Mouse (Mus musculus): ENCODE data around the gene Ttc21a. TPM values are rescaled to one million over a fixed set of nuclear protein-coding genes. Genes with fewer than 3 reads are reported as not detected.

The Ttc21a gene
- total RNA-seq (2023), result not detected

DNA sequence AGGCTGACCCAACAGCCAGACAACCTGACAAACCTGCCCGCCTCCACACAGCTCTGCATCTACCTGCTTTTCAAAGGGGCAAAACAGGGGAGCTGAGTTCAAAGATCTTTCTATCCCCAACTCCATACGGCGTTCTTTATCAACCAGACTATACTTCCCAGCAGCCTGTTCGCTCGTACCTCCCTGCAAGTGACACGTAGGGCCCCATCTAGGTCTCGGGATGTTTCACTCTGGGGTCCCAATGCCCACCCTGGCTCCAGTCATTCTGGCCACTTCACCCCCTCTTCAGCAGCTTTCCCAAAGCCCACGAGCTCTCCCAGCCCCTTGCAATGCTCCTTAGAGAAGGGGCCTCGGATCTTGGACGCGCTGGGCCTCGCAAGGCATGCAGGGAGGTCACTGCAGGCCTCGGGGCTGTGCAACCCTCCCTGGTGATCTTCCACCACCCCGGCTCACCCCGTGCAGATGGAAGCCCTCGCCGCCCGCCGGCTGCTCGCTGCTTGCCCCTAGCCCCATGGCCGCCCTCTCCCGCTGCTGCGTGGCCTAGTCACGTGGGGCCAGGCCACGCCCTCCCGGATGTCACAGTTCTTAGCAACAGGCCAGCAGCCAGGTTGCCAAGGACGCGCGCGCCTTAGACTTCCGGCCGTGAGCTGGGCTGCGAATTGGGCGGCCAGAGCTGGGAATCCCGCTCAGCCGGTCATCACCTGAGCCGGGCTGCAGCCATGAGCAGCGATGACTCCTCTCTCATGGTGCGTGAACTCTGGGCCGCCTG, at the start of gene Ttc21a, which contains the start of gene Gorasp1:
Gene Ttc21a (plus strand): TSS at position 602 of the 769 bp plus-strand sequence.
Gene Gorasp1 (minus strand): TSS at position 561 of the 769 bp plus-strand sequence.

DNA sequence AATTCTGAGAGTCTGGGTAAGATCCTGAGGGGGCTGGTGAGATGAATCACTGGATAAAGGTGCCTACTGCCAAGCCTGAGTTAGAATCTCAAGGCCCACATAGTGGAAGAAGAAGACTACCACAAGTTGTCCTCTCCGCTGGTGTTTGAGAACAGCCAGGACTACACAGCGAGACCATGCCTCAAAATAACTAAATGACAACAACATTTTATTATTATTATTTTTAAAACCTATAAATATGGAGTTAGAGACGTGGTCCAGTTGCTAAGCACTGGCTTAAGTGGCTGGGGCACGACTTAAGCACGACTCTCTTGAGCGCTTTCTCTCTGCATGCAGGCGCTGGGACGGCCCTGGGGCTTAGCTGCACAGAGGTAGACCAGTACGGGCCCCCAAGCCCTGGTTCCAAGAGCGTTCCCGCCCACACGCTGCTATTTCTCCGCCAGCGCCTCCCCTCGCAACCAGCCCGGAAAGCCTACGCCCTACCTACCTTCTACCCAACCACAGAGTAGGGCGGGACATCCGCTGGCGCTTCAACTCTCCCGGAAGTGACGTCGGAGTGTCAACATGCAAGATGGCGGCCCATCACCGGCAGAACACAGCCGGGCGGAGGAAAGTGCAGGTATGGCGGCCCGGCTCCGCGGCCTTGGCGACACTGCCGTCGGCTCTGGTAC, 42.9 kb upstream of the Ttc21a start, which contains the start of gene Wdr48:
Gene Wdr48 (plus strand): TSS at position 540 of the 671 bp plus-strand sequence.

DNA sequence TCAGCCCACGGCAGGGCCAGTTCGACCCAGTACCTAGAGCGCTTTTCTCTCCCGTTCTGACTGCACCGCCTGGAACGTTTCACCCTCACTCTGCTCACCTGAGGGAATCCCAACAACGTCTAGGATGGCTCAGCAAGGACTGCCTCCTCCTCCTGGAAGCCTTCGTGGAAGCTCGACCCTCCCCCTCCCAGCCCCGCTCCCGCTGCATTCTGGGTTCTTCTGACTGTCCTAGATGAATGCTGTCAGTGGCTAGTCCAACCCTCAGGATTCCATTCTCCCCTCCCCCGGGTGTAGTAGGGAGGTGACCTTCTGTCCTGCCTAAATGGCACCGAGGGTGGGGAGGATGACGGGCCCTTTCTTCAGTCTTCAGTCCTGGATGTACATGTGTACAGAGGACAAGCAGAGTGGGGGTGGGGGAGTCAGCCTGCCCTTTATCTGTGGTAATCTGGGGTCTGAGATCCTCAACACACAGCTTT, 47.2 kb downstream of the Ttc21a start, which contains the start of gene Csrnp1:
Gene Csrnp1 (minus strand): TSS at position 123 of the 476 bp plus-strand sequence.

Other genes starting within 250 kb of the Ttc21a start
- gene Scn10a, start 218.3 kb upstream of the Ttc21a start, total RNA-seq (2023), result not detected
- gene Scn11a, start 112.2 kb upstream of the Ttc21a start, total RNA-seq (2023), result not detected
- gene Wdr48, start 42.7 kb upstream of the Ttc21a start, total RNA-seq (2023), result 68.6 TPM
- 2.7 TPM for gene Gorasp1, start within 50 bp of the Ttc21a start, total RNA-seq (2023)
- gene Csrnp1, start 47.1 kb downstream of the Ttc21a start, total RNA-seq (2023), result 271 TPM
- gene Xirp1, start 86.0 kb downstream of the Ttc21a start, total RNA-seq (2023), result not detected
- gene Cx3cr1, start 132.3 kb downstream of the Ttc21a start, total RNA-seq (2023), result 0.67 TPM
- 8.9 TPM for gene Ccr8, start 154.5 kb downstream of the Ttc21a start, total RNA-seq (2023)
- 45.4 TPM for gene Slc25a38, start 172.8 kb downstream of the Ttc21a start, total RNA-seq (2023)
- gene Rpsa, start 190.1 kb downstream of the Ttc21a start, total RNA-seq (2023), result 2,919 TPM
- gene Mobp, start 212.1 kb downstream of the Ttc21a start, total RNA-seq (2023), result not detected